Mouse (Mus musculus) embryonic facial prominence, embryonic 15.5 days (tissue): ENCODE results near the gene Dyrk1a. TPM values are rescaled to one million over a fixed set of nuclear protein-coding genes. Genes with fewer than 3 reads are reported as not detected.

Experiments used
- ATAC-seq: fragments of 200-750 bp; cut with Nextera tagmentation; 2 replicates; pipeline ENCODE4 v1.8.0; 2017; ENCODE audit warnings: low read depth, moderate TSS enrichment; ENCODE audit not compliant: insufficient number of reproducible peaks, low FRiP score, low TSS enrichment
- H3K27ac ChIP-seq: fragments of 300-500 bp; sonication (generic); replicated peaks from 2 replicates; pipeline ENCODE4 v1.5.1; 2015; ENCODE audit warnings: mild to moderate bottlenecking, inconsistent platforms
- H3K27me3 ChIP-seq: fragments of 300-500 bp; sonication (generic); 2 replicates; pipeline ENCODE4 v1.6.1; 2015; ENCODE audit warnings: inconsistent platforms
- H3K36me3 ChIP-seq: fragments of 300-500 bp; sonication (generic); 2 replicates; pipeline ENCODE4 v1.6.1; 2015; ENCODE audit warnings: mild to moderate bottlenecking, inconsistent platforms
- H3K4me1 ChIP-seq: fragments of 300-500 bp; sonication (generic); 2 replicates; pipeline ENCODE4 v1.6.1; 2015; ENCODE audit warnings: inconsistent platforms
- H3K4me2 ChIP-seq: fragments of 300-500 bp; sonication (generic); replicated peaks from 2 replicates; pipeline ENCODE4 v1.6.1; 2015; ENCODE audit warnings: mild to moderate bottlenecking, inconsistent platforms
- H3K4me3 ChIP-seq: fragments of 300-500 bp; sonication (generic); replicated peaks from 2 replicates; pipeline ENCODE4 v1.5.1; 2015; ENCODE audit warnings: mild to moderate bottlenecking, inconsistent platforms
- H3K9ac ChIP-seq: fragments of 300-500 bp; sonication (generic); 2 replicates; pipeline ENCODE4 v1.6.1; 2015; ENCODE audit warnings: inconsistent platforms
- H3K9me3 ChIP-seq: fragments of 300-500 bp; sonication (generic); replicated peaks from 2 replicates; pipeline ENCODE4 v1.6.1; 2016; ENCODE audit warnings: inconsistent platforms
- WGBS: fragments of 180-500 bp; shearing (Covaris S2); methylation state at CpG from one replicate; pipeline ENCODE4 v1.1.7; 2015; 5-methylcytosine and 5-hydroxymethylcytosine counted together
- polyA plus RNA-seq: library from polyadenylated mRNA; unstranded; fragments of >200 nt; fragmentation: Nextera tagmentation; extraction: Ambion mirVana; gene quantifications from 2 replicates; pipeline ENCODE4 v1.2.1, GENCODE M21; 2015

Gene Dyrk1a
- polyA plus RNA-seq, 1 experiment from 2014 or later = 9.1 TPM

DNA sequence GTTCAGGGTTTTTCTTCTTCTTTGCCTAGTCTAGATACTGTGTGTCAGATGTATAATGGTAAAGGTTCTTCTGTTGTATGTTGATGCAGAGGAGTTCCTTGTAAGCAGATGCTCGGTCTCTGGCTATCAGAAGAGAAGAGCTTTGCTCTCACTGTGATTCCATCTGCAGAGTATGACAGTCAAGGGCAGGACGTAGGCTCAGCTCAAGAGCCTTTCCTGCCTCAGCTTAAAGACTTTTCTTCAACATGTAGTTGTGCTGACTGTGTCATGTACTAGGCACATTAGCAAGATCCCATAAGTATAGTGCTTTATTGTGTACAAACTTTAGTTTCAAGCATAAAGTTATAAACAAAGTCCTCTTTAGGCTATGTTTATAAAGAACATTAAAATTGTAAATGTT, 26.8 kb downstream of the Dyrk1a start:
- peaks cover 34% of the 10 kb centered on the region for H3K4me1 ChIP-seq
- H3K36me3 ChIP-seq = no peaks in the 10 kb centered on the region
- no peak overlapping the region for H3K9ac ChIP-seq
- no peaks in the 10 kb centered on the region for H3K27me3 ChIP-seq
- WGBS = 72% methylated on average over 2 of the region's 2 CpGs
- ATAC-seq = no peak
- no peak overlapping the region for H3K27ac ChIP-seq
- H3K4me2 ChIP-seq = no peak overlapping the region
- no peak overlapping the region for H3K4me3 ChIP-seq
- no peaks in the 10 kb centered on the region for H3K9me3 ChIP-seq

DNA sequence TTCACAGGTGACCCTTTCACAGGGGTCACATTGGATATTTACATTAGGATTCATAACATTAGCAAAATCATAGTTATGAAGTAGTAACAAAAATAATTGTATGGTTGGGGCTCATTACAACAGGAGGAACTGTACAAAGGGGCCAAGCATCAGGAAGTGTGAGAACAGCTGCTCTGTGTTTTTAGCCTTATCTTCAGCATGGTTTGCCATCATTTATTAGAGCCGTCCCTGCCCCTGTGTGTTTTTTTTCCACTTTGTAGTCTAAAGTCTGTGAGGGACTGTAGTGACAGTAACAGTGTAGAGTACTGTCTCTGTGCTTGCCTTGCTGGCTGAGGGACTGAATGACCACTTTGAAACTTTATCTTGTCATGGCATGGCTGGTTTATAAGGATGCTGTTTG, 27.8 kb downstream of the Dyrk1a start:
- Histone ChIP-seq H3K36me3 (no peaks in the 10 kb centered on the region), H3K27ac (no peak overlapping the region), H3K27me3 (no peaks in the 10 kb centered on the region), H3K9ac (no peak overlapping the region), H3K4me2 (no peak overlapping the region), H3K4me1 (peaks cover 42% of the 10 kb centered on the region), H3K4me3 (no peak overlapping the region), H3K9me3 (no peaks in the 10 kb centered on the region)
- ATAC-seq = no peak
- WGBS = 58% methylated on average over 1 of the region's 1 CpGs

DNA sequence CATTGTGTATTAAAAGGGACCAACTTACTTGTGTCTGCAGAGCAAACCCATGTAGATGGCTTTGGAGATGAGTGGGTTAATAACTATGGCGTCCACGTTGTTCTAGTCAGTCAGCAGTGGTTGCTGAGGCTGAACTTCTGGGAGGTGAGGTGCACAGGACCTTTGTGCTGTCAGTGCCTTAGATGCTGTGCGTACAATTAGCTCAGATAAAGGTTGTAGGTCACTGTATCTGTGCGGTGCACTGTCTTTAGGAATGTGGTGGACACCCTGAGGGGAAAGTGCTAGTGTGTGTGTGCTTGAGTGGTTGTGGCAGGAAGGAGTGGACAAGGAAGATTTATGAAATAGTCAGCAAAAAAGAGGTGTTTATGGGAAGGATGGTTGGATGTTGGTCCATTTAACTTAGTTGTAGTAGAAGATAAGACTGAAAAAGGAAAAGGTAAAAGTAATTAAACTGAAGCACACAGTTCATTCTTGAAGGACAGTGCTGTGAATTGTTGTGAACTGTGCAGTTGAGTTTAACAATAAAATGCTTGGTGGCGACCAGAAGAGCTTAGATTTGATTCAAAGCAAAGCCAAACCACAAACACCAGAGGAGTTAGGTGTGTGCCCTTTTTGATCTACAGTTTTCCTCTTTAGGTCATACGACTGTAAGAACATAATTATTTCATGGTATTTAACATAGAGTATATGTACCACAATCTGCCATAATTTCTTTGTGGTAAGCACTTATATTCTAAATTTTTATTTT, 30.3 kb downstream of the Dyrk1a start:
- peaks cover 55% of the 10 kb centered on the region for H3K4me1 ChIP-seq
- H3K9ac ChIP-seq = no peak overlapping the region
- ATAC-seq = no peak
- H3K4me2 ChIP-seq = no peak overlapping the region
- WGBS = 31% methylated on average over 6 of the region's 6 CpGs
- H3K4me3 ChIP-seq = no peak overlapping the region
- H3K27ac ChIP-seq = no peak overlapping the region
- H3K27me3 ChIP-seq = no peaks in the 10 kb centered on the region
- no peaks in the 10 kb centered on the region for H3K36me3 ChIP-seq
- no peaks in the 10 kb centered on the region for H3K9me3 ChIP-seq

DNA sequence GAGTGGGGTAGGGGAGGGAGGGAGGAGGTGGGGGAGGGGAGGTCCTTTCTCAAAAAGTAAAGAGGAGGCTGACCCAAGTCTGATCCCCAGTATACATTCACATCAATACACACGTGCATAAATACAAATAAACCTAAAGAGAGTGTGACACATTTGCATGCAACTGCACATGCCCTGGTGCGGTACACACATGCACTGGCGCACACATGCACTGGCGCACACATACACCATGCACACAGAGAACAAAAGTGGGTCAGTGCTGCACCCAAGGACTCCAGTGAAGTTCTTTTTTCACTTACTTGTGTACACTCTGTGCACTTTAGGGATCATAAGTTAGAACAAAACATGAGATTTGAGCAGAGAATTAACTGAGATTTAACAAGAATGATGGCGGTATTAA, 31.3 kb downstream of the Dyrk1a start:
- WGBS = 67% methylated on average over 5 of the region's 5 CpGs
- no peak for ATAC-seq
- Histone ChIP-seq H3K9me3 (no peaks in the 10 kb centered on the region), H3K36me3 (no peaks in the 10 kb centered on the region), H3K27ac (0 out of 2 replicates have a peak overlapping the region, but pooled peaks have one; percentile 23), H3K9ac (no peak overlapping the region), H3K27me3 (no peaks in the 10 kb centered on the region), H3K4me3 (no peak overlapping the region), H3K4me1 (peaks cover 51% of the 10 kb centered on the region), H3K4me2 (no peak overlapping the region)

DNA sequence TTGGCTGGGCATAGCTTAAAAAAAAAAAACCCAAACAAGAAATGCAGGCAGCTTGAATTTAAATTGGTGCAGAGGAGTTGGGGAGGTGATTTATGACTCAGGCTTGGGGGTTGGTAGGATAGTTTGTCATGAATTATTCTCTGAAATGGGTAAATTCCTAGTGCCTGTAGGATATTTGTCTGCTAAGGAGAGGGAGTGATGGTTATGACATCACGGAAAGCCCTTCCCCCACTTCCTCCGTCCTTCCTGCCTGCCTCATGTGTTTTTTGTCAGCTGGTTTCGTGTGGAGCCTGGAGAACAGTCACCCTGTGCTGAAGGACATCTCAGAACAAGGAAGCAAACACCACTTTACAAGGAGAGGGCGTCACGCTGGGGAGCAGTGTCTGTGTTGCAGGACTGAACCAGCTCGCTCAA, 31.7 kb downstream of the Dyrk1a start:
- H3K4me3 ChIP-seq = no peak overlapping the region
- no peaks in the 10 kb centered on the region for H3K9me3 ChIP-seq
- no peaks in the 10 kb centered on the region for H3K36me3 ChIP-seq
- H3K4me1 ChIP-seq = peaks cover 51% of the 10 kb centered on the region
- 19% methylated on average over 6 of the region's 6 CpGs for WGBS
- no peak for ATAC-seq
- no peaks in the 10 kb centered on the region for H3K27me3 ChIP-seq
- H3K27ac ChIP-seq = peak overlapping the region; percentile 23; the same call in 1 of the 2 replicates
- no peak overlapping the region for H3K4me2 ChIP-seq
- H3K9ac ChIP-seq = no peak overlapping the region

DNA sequence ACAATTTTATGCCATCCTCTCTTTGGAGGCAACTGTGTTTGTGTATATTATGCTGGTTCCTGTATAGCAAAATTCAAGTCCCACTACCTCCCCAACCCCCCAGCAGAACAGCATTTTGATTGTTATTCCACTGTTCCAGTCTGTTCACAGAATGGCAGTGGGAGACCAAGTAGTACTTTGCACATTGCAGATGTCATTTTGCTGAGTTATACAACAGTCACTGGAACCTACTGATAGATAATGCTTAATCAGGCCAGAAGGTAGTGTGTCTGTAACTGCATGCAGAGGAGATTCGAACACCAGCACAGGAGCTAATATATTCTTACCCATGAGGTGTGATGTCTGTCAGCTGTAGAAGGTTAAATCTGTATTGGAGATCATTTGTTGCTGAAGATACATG, 32.4 kb downstream of the Dyrk1a start:
- Histone ChIP-seq H3K27me3 (no peaks in the 10 kb centered on the region), H3K4me1 (peaks cover 52% of the 10 kb centered on the region), H3K4me3 (no peak overlapping the region), H3K9ac (no peak overlapping the region), H3K36me3 (no peaks in the 10 kb centered on the region), H3K27ac (no peak overlapping the region), H3K4me2 (no peak overlapping the region), H3K9me3 (no peaks in the 10 kb centered on the region)
- ATAC-seq = no peak
- 84% methylated on average over 1 of the region's 1 CpGs for WGBS

DNA sequence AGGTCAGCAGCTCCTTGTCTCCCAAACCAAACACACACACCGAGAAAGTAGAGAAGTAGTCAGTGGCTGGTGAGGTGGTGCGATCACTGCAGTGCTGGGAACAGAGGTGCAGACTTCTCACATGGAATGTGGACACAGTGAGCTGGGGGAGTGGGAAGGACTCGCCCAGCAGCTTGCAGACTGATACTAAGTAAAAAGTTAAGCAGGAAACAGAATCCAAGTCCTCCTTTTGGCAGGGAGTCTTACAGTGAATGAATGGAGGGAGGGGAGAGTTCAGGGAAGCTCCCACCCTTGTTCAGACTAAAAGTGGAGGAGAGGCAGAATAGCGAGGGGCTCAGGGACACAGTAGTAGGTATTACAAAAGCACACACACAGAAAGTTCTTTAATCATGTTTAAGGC, 32.9 kb downstream of the Dyrk1a start:
- no peak overlapping the region for H3K27ac ChIP-seq
- no peaks in the 10 kb centered on the region for H3K27me3 ChIP-seq
- H3K4me1 ChIP-seq = peaks cover 55% of the 10 kb centered on the region
- no peak overlapping the region for H3K4me3 ChIP-seq
- no peak for ATAC-seq
- no peaks in the 10 kb centered on the region for H3K36me3 ChIP-seq
- no peaks in the 10 kb centered on the region for H3K9me3 ChIP-seq
- WGBS = 64% methylated on average over 4 of the region's 4 CpGs
- no peak overlapping the region for H3K9ac ChIP-seq
- no peak overlapping the region for H3K4me2 ChIP-seq

DNA sequence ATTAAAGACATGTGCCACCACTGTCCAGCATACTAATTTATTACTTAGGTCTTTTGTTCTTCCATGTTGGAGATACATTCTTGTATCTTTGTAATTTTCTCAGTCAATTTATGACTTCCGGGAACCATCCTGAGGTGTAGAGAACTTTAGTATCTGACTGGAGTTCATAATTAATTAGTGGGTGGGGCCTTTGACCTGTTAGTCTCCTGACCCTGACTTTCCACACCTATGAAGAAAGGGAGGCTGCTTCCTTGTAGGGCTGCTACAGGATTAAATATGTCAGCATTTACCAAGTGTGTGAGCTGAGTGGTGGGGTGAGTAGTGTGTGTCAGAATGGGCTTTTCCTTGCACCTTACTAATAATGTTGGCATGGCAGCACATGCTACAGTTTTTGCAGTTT, 36.4 kb downstream of the Dyrk1a start:
- peaks cover 47% of the 10 kb centered on the region for H3K4me1 ChIP-seq
- H3K27ac ChIP-seq = no peak overlapping the region
- no peaks in the 10 kb centered on the region for H3K36me3 ChIP-seq
- no peaks in the 10 kb centered on the region for H3K27me3 ChIP-seq
- no peak overlapping the region for H3K9ac ChIP-seq
- no peak for ATAC-seq
- no peak overlapping the region for H3K4me3 ChIP-seq
- WGBS = 82% methylated on average over 1 of the region's 1 CpGs
- no peaks in the 10 kb centered on the region for H3K9me3 ChIP-seq
- no peak overlapping the region for H3K4me2 ChIP-seq

DNA sequence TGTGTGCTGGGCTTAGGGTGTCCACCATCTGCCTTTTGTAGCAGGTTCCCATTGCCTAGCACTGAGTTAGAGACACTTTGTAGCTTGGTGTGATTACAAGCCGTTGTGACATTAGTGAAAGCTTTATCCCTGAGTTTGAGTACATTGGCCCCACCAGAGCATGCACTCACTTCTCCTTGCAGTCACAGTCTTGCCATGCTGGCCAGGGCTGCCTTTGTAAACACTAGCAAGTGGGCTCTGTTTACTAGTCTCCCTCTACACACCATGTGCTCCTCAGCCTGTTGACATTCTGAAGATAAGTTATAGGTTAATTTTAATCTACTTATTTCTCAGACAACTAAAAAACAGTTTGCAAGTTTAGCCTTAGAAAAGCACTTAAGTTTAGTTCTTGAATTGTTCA, 37.7 kb downstream of the Dyrk1a start:
- Histone ChIP-seq H3K4me2 (no peak overlapping the region), H3K27ac (peak overlapping the region; percentile 48; the same call in 1 of the 2 replicates), H3K36me3 (no peaks in the 10 kb centered on the region), H3K9ac (no peak overlapping the region), H3K9me3 (no peaks in the 10 kb centered on the region), H3K4me3 (no peak overlapping the region), H3K4me1 (peaks cover 36% of the 10 kb centered on the region), H3K27me3 (no peaks in the 10 kb centered on the region)
- WGBS = 39% methylated on average over 1 of the region's 1 CpGs
- peak; percentile 65; the same call in 1 of the 2 replicates for ATAC-seq

DNA sequence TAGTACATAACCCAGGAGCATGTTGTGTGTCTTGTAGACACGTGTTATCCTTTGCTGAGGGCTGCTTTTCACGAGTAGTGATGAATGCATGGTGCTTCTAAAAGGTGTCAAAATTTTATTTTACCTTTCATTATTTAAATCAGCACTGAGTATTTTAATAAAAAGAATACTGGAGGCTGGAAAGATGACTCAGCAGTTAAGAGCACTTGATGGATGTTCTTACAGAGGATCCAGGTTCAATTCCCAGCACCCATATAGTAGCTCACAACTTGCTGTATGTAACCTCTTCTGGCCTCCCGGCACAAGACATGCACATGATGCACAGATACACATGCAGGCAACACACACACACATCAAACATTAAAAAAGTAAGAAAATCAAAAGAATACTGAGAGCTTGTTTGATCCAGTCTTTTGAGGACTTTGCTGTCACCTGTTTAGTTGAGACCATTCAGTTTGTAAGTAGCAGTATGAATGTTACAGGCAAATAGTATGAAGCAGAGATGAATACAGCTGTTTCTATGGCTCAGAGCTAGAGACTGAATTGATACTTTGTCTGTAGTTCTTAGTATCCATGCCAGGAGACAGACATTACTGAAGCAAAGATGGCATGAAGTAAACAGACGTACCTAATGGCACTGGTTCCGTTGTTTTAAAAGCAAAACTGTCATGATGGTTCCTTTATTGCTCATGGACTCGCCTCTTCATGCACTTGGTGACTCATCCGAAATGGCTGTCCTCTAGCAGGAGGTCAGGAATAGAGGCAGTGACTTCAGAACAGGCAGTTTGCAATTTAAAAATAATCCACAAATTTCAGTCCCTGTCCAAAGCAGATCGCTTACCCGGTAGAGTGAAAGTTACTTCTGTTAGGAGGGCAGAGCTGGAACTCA, 39.1 kb downstream of the Dyrk1a start:
- 77% methylated on average over 9 of the region's 9 CpGs for WGBS
- H3K27me3 ChIP-seq = no peaks in the 10 kb centered on the region
- no peak overlapping the region for H3K4me2 ChIP-seq
- H3K4me1 ChIP-seq = peaks cover 28% of the 10 kb centered on the region
- H3K9ac ChIP-seq = no peak overlapping the region
- no peak overlapping the region for H3K4me3 ChIP-seq
- no peak overlapping the region for H3K27ac ChIP-seq
- no peak for ATAC-seq
- H3K36me3 ChIP-seq = no peaks in the 10 kb centered on the region
- H3K9me3 ChIP-seq = no peaks in the 10 kb centered on the region

DNA sequence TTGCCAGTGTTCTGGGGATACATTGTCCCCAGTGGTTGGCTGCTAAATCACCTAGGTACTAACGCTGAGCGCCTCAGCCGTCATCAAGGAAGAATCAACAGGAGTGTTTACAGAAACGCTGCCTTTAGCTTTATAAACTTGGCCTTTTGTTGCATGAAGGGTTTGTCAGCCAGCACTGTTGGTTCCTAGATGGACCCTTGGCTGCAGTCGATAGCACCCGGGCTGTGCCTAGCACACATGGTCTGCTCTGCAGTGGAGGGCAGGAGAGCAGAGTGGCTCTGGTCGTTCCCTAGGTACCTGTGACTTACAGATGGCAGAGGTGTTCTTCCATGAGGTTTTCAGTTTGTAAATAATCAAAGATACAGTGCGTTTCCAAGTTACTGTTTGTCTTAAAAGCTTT, 42.8 kb downstream of the Dyrk1a start:
- no peak for ATAC-seq
- Histone ChIP-seq H3K4me3 (no peak overlapping the region), H3K9ac (no peak overlapping the region), H3K4me1 (peaks cover 26% of the 10 kb centered on the region), H3K27ac (no peak overlapping the region), H3K27me3 (no peaks in the 10 kb centered on the region), H3K36me3 (peaks cover 3% of the 10 kb centered on the region; the same call in 1 of the 2 replicates), H3K9me3 (no peaks in the 10 kb centered on the region), H3K4me2 (no peak overlapping the region)
- WGBS = 77% methylated on average over 8 of the region's 8 CpGs
